Mouse (Mus musculus) granulocyte monocyte progenitor cell, adult 5-6 weeks (primary cell): ENCODE results near the gene Cmtm8. TPM values are rescaled to one million over a fixed set of nuclear protein-coding genes. Genes with fewer than 3 reads are reported as not detected.

Experiments used
- ATAC-seq: replicated peaks from 2 replicates; pipeline ENCODE4 v1.8.0; 2016; ENCODE audit warnings: mild to moderate bottlenecking, moderate TSS enrichment, inconsistent platforms; ENCODE audit not compliant: poor library complexity, severe bottlenecking
- total RNA-seq, 2 experiments: library from RNA; stranded (forward) in 1 of 2; stranded (reverse) in 1 of 2; fragments of 200-712, 200-1000 nt in 1 of 2; fragments of >200 nt in 1 of 2; fragmentation: Nextera tagmentation in 1 of 2; gene quantifications; 2 replicates each; pipeline ENCODE4 v1.2.3; 2014 to 2017

Cmtm8 gene
- total RNA-seq, 2 experiments from 2014 or later = 2.9 to 3.9 TPM

DNA sequence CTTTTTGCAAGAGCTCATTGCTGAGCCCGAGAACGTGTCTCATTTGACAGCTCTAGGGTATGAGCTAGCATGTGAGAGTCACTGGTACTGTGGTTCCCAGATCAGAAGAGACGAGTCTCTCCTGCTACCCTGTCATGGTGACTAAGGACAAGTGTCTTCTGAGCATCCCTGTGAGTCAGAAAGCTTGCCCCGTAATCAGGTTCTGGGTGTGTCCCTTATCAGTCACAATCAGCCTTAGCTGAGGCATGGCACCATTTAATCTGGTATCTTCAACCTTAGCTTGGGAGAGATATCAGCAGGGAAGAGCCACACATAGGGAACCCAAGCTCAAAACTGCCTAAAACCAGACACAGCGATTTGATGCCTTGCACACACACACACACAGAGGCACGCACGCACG is 55.3 kb downstream of the Cmtm8 start:
- ATAC-seq = no peak

GRCm38 (mm10) chr9:114787716-114788115 is 56.2 kb downstream of the Cmtm8 start:
- peak; percentile 68 for ATAC-seq

- peak; percentile 68 for ATAC-seq
Observed at GRCm38 (mm10) chr9:114787134-114787533, 56.8 kb downstream of the Cmtm8 start.

GRCm38 (mm10) chr9:114785432-114786125 is 58.4 kb downstream of the Cmtm8 start:
- 0 out of 2 replicates have a peak, but pooled peaks have one; percentile 9 for ATAC-seq

DNA sequence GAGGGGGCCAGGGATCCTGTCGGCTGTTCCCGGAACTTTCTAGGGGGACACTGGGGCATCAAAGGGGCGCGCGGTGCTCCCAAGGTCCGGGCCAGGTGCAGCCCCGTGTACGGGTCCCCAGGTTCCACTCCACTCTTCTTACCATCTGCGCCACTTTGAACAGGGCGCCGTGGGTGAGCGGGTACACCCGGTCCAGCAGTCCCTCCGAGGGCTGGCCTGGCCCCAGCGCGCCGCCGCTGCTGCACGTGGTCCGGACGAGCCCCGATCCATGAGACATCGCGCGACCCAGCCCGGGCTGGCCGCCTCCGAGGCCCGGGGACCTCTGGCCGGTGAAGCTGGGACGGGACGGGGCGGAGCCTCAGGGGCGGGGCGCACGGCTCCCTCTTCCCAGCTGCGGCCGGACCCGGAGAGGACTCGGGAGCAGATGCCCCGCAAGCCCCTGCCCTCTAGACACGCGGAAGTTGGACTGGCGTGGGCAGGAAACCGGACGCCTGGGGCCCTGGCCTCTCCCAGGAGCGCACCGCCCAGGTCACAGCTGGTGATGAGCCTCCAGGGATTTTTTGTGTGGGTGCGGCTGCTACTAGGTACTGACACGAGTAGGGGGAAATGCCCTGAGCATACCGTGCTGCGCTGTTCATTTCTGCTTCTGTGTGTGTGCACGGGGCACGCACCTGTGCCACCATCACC is 62.3 kb downstream of the Cmtm8 start, which contains the start of gene Cmtm7:
Cmtm7 (minus strand) TSS at position 331 of the 687 bp plus-strand sequence.
- peak; percentile 60 for ATAC-seq

DNA sequence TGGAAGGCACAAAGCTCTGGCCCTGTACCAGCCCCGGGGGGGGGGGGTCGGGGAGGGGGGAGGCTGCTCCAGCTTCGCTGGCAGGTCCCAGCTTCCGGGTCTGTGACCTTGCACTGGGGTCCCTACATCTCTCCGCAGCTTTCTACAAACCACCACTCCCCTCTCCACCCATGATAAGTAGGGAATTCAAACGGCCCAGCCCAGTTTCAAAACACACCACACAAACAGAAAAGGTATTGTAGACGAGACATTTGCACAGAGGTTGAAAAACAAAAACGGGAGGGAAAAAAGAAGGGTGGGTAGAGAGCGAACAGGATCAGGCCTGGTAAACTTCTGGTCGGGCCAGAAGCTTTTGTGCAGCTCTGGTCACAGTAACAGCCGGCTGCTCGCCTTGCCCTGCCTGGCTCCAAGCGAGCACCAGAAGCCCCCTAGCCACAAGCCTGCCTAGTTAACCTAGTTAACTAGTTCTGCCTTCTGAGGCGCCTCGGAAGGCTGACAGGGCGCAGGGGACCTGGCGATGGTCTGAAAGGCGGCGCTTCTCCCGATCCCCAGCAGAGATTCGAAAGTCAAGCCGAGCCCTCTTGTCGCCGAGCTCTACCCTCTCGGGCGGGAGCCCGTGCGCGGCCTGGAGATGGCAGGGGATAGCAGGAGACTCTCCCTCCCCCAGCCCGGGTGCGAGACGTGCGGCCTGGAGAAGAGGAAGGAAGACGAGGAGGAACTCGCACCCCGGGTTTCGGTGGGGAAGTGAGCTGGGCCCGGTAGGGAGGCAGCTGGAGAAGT is 63.0 kb downstream of the Cmtm8 start:
- ATAC-seq = peak; percentile 56

DNA sequence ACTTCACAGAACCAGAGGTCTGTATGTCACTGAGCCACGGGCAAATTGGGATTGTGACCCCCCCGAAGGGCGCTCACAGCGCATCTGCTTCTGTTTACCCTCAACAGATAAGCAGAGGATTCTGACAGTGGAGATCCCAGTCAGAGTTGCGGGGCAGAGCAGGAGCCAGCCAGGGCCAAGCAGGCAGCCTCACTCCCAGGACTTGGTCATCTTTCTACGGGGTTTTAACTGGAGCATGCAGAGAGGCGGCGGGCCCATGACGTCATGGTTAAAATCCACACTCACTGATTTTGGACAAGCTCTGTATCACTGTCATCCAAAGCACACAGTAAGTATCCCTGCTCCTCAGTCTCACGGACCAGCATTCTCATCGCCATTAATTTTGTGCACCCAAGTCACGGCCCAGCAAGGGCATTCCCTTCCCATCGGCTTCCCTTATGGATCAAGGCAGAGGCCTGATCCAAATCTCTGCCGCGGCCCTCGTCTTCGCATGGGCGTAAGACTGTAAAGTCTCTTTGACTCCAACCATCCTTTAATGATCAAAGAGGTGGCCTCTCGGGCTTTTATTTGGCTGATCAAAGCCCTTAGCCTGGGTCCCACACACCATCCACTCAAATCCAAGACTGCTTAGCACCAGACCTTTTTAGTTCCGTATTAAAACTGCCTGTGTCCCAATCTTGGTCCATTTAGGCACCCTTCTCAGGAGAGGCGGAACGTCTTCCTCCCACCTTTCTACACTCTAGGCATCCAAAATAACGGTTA is 63.8 kb downstream of the Cmtm8 start:
- no peak for ATAC-seq

DNA sequence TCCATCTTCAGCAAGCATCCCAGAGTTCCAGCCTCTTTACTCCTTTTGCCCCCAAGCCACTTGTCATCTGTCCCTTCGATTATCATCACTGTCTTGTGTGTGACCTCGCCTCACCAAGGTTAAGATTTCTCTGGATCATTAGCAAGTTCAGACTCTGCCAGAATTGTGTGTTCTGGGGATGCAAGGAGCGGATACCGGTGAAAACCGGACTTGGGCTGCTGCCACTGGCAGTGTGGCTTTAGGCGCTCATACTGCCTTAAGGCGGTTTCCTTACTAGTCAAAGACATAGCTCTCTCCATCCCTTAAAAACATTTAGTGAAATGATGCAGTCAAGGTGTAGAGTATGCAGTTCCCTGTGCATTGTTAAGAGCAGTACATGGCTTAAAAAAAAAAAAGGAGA is 65.1 kb downstream of the Cmtm8 start:
- ATAC-seq = no peak

- peak; percentile 43 for ATAC-seq
Observed at GRCm38 (mm10) chr9:114778047-114778390, 65.9 kb downstream of the Cmtm8 start.

- no peak for ATAC-seq
Observed at GRCm38 (mm10) chr9:114777178-114778046, 66.5 kb downstream of the Cmtm8 start.

DNA sequence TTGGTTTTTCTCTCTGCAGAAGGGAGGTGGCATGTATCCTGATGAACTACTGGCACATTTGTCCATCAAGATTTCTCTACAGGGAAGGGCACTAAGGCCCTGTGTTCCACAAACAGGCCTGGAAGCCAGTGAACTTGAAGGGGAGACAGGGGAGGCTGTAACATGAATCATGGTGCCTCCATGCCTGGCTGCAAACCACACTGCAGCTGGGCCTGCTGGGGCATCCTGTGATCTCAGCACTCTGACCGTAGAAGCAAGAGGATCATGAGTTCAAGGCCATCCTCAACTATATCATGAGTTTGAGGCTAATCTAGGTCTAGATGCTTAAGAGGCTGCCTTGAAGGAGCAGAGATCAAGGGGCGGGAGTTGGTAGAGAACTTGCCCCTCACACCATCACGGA is 67.6 kb downstream of the Cmtm8 start:
- no peak for ATAC-seq

DNA sequence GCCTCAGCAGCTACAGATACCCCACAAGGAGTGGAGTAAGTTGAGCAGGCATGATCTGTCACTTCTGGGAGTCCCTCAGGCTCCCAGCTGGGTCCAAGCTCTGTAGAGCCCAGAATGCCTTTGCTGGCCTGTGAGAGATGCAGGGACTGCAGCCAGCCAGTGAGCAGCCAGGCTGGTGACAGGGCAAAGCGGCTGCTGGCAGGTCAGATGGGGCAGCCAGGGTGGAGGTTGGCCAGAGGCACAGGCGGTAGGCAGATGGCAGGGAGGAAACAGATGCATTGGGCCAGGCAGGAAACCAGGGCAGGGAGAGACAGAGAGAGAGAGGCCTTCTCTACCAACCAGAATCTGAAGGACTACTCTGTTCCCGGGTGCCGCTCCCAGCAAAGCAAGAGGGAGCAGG is 68.7 kb downstream of the Cmtm8 start:
- ATAC-seq = peak; percentile 67

GRCm38 (mm10) chr9:114774629-114775028 is 69.3 kb downstream of the Cmtm8 start:
- no peak for ATAC-seq

GRCm38 (mm10) chr9:114771565-114771964 is 72.4 kb downstream of the Cmtm8 start:
- no peak for ATAC-seq

GRCm38 (mm10) chr9:114770224-114770623 is 73.7 kb downstream of the Cmtm8 start:
- peak; percentile 84 for ATAC-seq

DNA sequence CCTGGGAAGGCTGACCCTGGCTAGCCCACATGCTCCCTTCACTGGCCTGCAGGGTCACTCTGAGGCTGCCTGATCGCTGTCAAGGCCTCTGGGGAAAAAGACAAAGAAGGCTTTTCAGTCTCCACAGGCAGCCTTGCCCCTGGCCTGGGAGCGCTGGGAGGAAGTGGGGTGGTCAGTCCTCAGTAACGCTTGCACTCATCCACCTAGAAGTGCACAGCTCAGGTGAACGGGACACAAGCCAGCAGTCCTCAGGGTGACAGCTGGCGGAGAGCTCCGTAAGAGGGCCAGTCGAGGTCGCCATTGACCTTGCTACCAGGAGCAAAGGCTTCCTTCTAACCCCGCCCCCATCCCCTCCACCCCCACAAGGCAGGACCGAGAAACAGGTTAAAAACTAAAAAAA is 75.9 kb downstream of the Cmtm8 start:
- ATAC-seq = no peak

DNA sequence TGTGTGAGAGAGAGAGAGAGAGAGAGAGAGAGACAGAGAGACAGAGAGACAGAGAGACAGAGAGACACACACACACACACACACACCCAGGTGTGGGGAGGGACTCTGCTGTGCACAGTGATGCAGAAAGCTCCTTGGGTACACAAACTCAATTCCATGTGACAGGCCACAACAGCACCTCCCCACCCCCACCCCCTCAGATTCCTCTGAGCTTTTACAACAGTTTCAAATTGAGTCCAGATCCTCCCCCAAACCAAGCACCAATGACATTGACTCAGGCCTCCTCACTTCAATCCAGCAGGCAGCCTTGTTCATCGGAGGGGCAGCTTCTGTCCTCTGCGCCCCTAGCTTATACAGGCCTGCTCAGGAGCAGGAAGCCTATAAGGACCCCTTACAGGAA is 76.4 kb downstream of the Cmtm8 start:
- ATAC-seq = no peak

DNA sequence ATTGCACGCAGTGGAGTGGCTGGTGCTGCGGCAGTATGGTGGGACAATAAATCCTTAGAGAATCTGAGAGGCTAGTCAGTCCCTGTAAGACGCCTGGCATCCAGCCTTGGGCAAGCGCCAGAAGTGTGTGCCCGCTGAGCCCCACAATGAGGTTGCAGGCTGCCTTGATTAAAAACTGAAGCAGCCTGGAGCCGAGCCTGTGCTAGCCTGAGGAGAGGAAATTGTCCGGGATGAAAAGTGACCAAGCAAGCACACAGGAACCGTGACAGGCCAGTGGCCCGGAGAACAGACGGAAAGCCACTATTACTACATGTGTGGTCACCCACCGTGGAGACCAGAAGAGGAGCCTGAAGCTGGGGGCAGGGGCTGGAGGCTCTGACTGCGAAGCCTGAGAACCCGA is 76.9 kb downstream of the Cmtm8 start:
- ATAC-seq = peak; percentile 18

DNA sequence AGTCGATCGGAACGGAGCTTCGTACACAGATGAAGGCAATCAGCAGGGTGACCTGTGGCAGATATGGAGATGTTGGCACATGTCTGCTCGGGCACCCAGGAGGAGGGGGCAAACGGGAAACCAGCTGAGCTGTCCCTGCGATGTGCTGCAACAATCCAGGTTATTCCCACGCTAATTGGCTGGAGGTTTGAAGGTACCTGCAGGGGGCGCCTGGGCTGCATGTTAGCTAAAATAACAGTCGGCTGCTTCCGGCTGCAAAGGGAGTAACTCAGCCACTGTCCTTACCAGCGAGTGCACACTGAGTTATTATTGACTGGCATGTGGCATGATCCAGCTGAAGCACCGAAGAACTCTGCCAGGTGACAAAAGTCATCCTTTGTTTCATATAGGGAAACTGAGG is 80.6 kb downstream of the Cmtm8 start:
- peak; percentile 49 for ATAC-seq

DNA sequence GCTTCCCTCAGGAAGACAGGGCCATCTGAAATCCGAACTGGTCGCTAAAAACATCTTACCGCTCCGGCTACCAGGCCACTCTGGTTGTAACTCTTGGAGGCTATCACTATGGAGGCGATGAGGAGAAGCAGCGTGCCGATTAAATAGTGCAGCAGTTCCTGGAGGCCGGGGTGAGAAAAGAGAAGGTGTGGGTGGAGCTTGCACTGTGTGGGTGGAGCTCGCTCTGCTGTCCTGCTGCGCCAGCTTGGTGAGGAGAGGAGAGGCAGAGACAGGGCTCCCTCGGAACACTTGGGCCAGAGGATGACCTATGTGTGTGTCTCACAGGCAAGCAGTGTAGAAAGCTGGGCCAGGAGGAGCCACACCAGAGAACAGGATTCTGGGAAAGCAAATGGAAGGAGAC is 82.1 kb downstream of the Cmtm8 start:
- ATAC-seq = no peak
